Mouse (Mus musculus) urinary bladder, adult 2 months (tissue): ENCODE results near the gene Lsamp. TPM values are rescaled to one million over a fixed set of nuclear protein-coding genes. Genes with fewer than 3 reads are reported as not detected.

Source experiments
- DNase-seq: peaks from one replicate; pipeline ENCODE4 v3.0.0; 2022; ENCODE audit warnings: low spot score
- polyA plus RNA-seq: library from polyadenylated mRNA; depleted of rRNA; stranded (reverse); fragments of >200 nt; gene quantifications from 2 replicates; pipeline ENCODE4 v1.2.3, GENCODE M21; 2012

The Lsamp gene
- polyA plus RNA-seq, 1 experiment: 4.7 TPM

DNA sequence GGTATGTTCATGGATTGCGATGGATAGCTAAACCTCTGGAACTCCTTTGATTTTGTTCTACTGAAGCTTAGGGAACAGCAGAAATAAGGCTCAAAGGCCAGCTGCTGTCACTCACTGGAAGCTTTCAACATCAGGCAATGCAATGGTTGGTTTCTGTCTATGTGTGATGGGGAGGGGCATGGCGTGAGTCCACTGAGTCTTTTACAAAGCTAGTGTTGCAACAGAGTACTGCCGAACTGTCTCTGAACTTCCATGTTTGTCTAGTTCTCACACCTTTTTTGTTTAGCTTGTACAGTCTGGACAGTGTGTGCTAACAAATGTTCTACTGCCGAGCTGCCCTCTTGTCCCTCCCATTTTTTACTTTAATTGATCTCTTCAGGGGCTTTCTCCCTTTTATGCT, 1258.7 kb downstream of the Lsamp start:
- no peak for DNase-seq

GRCm38 (mm10) chr16:41244711-41245110, 1260.5 kb downstream of the Lsamp start:
- no peak for DNase-seq

DNA sequence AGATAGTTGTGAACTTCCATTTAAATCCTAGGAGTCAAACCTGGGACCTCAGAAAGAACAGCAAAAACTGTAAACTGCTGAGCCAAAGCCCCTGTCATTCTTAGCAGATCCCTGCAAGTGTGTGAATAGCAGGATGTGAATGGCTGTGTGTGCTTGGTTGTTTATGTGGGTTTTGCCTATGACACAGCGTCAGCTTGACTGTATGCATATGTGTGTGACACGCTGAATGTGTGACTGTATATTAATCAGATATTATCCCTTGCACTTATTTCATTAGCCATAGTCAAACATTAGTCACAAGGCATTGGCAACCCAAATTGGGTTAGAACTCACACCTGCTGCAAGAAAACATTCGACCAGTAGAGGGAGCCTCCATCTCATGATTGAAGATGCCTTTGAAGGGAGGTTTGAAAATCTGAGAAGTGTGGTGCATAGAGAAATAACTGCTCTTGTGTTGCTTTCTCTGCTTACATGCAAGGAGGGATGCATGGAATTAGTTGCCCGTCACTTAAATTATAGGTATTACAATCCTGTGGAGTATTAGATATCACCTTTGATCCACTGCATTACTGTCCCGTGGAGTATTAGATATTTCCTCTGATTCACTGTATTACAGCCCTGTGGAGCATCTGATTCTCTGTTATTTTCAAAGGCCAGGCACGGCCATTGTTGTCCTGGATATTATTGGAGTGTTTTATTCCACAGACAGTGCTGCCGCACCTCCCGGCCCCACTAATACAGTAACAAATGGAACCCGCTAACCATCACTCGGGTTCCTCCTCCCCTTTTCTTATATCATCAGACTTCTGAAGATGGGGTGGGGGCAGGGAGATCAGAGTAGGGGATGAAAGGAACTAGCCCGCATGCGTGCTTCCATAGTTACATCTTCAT, 1274.2 kb downstream of the Lsamp start:
- no peak for DNase-seq

GRCm38 (mm10) chr16:41275999-41276671, 1292.0 kb downstream of the Lsamp start:
- no peak for DNase-seq

- DNase-seq: no peak
Measured at GRCm38 (mm10) chr16:41317992-41318391, 1333.8 kb downstream of the Lsamp start.

DNA sequence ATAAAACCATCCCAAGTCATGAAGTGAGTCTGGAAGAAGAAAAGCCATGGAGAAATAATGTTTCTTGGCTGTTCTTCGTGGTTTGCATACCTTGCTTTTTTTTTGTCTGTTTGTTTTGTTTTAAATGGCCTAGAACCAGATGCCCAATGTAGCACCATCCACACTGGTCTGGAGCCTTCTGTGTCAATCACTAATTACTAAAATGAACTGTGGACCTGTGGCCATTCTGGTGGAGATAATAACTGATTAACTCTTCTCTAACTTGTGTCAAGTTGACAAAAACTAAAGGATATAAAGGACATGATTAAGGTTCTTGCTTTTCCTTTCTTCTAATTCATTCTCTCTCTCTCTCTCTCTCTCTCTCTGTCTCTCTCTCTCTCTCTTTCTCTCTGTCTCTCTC, 1359.3 kb downstream of the Lsamp start:
- no peak for DNase-seq

GRCm38 (mm10) chr16:41365138-41365537, 1381.0 kb downstream of the Lsamp start:
- no peak for DNase-seq

DNA sequence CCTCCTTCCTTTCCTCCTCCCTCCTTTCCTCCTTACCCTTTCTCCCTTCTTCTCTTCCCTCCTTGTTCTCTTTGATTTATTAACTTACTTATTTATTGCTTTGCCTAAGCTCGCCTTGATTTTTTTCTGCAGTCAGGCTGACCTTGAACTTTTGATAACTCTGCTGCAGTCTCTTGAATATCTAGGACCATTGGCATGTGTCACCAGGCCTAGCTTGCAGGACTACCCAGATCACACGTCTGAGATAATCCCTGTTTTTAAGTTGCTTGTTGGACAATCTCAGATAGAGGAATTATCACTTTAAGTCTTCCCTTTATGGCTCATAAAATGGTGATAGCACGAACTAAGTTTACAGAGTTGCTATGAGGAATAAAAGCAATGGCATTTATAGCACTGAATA, 1399.5 kb downstream of the Lsamp start:
- DNase-seq: no peak

GRCm38 (mm10) chr16:41384288-41384687, 1400.1 kb downstream of the Lsamp start:
- no peak for DNase-seq

- no peak for DNase-seq
Measured at GRCm38 (mm10) chr16:41408850-41409249, 1424.7 kb downstream of the Lsamp start.

DNA sequence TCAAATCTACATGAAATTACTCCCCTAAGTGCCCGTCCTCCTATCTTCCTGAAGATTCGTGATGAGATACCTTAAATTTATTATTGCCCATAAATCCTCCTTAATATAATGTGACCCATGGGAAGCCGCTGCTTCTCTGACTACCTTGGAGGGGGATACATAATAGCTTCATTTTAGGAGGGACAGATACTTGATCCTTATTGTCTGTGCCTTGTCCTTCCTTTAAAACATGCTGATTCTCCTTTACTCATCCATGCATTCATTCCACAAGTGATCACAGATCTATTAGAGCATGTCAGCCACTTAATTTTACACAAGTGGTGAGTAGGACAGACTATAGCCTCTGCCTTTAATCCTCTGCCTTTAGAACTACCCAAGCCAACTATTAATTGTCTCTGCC, 1426.5 kb downstream of the Lsamp start:
- DNase-seq: no peak

DNA sequence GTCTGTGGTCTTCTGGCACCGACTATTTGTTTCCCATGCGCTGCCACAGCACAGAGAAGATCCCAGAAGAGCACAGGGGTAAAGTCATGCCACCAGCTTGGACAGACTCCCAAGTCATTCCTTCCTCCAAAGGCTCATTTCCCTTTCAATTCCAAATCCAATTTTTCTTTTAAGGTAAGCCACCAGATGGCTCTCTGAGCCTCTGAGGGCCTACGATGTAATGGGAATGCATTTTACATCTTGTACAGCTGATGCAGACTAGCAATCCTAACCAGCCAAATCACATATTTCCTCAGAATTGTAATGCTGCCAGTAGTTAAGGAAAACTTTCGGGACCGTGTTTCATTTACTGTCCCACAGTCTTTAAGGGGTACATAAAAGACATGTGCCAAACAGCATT, 1433.2 kb downstream of the Lsamp start:
- no peak for DNase-seq

- DNase-seq: no peak
Measured at GRCm38 (mm10) chr16:41467391-41467790, 1483.2 kb downstream of the Lsamp start.

- no peak for DNase-seq
Measured at GRCm38 (mm10) chr16:41478694-41479093, 1494.5 kb downstream of the Lsamp start.

- no peak for DNase-seq
Measured at GRCm38 (mm10) chr16:41481832-41482231, 1497.7 kb downstream of the Lsamp start.

DNA sequence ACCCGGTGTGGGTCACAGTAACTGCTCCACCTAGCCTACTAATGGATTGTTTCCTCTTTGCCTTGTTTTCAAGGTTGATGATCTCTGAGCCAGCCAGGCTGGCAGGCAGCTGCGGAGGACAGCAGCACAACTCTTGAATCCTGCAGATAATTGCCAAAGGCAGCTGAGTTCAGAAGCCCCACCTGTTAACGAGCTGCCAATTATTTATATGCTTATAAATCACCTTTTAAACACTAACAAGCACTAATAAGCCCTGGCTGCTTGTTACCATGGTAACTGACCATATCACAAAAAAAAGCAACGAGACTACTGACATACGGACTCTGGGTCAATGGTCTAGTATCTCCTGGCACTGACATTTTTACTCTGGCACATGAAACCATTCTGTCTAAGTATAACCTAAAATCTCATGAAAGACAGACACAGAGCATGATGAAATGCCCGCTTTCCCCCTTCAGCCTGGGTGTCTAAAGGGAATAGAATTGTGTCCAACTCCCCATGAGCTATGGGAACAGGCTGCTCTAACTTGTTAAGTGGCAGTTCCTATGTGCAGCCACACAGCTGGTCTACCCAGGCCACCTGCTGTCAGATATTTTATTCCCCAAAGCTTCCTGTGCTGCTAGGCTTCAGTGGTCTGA, 1526.9 kb downstream of the Lsamp start:
- no peak for DNase-seq

GRCm38 (mm10) chr16:41521566-41521965, 1537.4 kb downstream of the Lsamp start:
- DNase-seq: no peak

DNA sequence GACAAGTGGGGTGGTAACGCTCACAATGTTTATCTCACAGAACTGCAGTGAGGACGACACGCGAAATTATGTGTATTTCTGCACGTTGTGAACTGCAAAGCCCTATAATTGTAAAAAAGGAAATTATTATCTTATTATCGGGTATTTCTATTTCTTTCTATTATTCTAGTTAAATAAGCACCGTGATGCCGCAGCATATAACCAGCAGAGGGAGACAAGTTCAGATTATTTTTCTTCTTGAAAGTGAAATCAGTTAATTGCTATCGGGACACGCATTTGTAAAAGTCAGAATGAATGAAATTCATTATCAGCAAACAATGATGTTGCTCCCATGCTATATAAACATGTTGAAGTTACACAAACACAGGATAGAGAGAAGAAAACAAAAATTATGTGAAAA, 1540.1 kb downstream of the Lsamp start:
- no peak for DNase-seq

GRCm38 (mm10) chr16:41532661-41533551, 1548.7 kb downstream of the Lsamp start:
- DNase-seq: no peak

GRCm38 (mm10) chr16:41533686-41534085, 1549.5 kb downstream of the Lsamp start:
- DNase-seq: no peak

- no peak for DNase-seq
Measured at GRCm38 (mm10) chr16:41535806-41536205, 1551.6 kb downstream of the Lsamp start.

- DNase-seq: no peak
Measured at GRCm38 (mm10) chr16:41542641-41543040, 1558.5 kb downstream of the Lsamp start.
